Mouse (Mus musculus): ENCODE measurements around the gene Ola1.

Ola1 gene

GRCm38 (mm10) chr2:73218913-73219312 lies at the start of gene Ola1:
TSS of gene Ola1 (minus strand) at chr2:73218924.
- in situ Hi-C loops (cut with MboI, MseI): no loop called here

- in situ Hi-C loops (cut with MboI, MseI): no loop called here
Measured at GRCm38 (mm10) chr2:73268281-73268680, 49.6 kb upstream of the Ola1 start.

GRCm38 (mm10) chr2:73267818-73268217 lies 49.1 kb upstream of the Ola1 start:
- in situ Hi-C loops (cut with MboI, MseI): no loop called here

- in situ Hi-C loops (cut with MboI, MseI): no loop called here
Measured at GRCm38 (mm10) chr2:73267231-73267630, 48.5 kb upstream of the Ola1 start.

- in situ Hi-C loops (cut with MboI, MseI): no loop called here
Measured at GRCm38 (mm10) chr2:73266623-73267022, 47.9 kb upstream of the Ola1 start.

GRCm38 (mm10) chr2:73266011-73266410 lies 47.3 kb upstream of the Ola1 start:
- in situ Hi-C loops (cut with MboI, MseI): no loop called here

- in situ Hi-C loops (cut with MboI, MseI): no loop called here
Measured at GRCm38 (mm10) chr2:73264611-73265195, 46.0 kb upstream of the Ola1 start.

- in situ Hi-C loops (cut with MboI, MseI): no loop called here
Measured at GRCm38 (mm10) chr2:73263794-73264610, 45.3 kb upstream of the Ola1 start.

- in situ Hi-C loops (cut with MboI, MseI): no loop called here
Measured at GRCm38 (mm10) chr2:73263172-73263765, 44.5 kb upstream of the Ola1 start.

- in situ Hi-C loops (cut with MboI, MseI): no loop called here
Measured at GRCm38 (mm10) chr2:73248701-73249100, 30.0 kb upstream of the Ola1 start.

- in situ Hi-C loops (cut with MboI, MseI): no loop called here
Measured at GRCm38 (mm10) chr2:73241299-73241698, 22.6 kb upstream of the Ola1 start.

GRCm38 (mm10) chr2:73231081-73231480 lies 12.4 kb upstream of the Ola1 start:
- in situ Hi-C loops (cut with MboI, MseI): no loop called here

- in situ Hi-C loops (cut with MboI, MseI): no loop called here
Measured at GRCm38 (mm10) chr2:73213871-73214659, 4.7 kb downstream of the Ola1 start.

GRCm38 (mm10) chr2:73213539-73213870 lies 5.2 kb downstream of the Ola1 start:
- in situ Hi-C loops (cut with MboI, MseI): no loop called here

GRCm38 (mm10) chr2:73204328-73204727 lies 14.4 kb downstream of the Ola1 start:
- in situ Hi-C loops (cut with MboI, MseI): no loop called here

- in situ Hi-C loops (cut with MboI, MseI): no loop called here
Measured at GRCm38 (mm10) chr2:73188488-73188887, 30.2 kb downstream of the Ola1 start.

GRCm38 (mm10) chr2:73185185-73185584 lies 33.5 kb downstream of the Ola1 start:
- in situ Hi-C loops (cut with MboI, MseI): no loop called here

GRCm38 (mm10) chr2:73169496-73169895 lies 49.2 kb downstream of the Ola1 start:
- in situ Hi-C loops (cut with MboI, MseI): loop anchor here (5.0 kb wide), 1 partner anchor 118 kb away; no protein-coding TSS in a partner anchor

GRCm38 (mm10) chr2:73167126-73167525 lies 51.6 kb downstream of the Ola1 start:
- in situ Hi-C loops (cut with MboI, MseI): loop anchor here (5.0 kb wide), 1 partner anchor 120 kb away; no protein-coding TSS in a partner anchor

- in situ Hi-C loops (cut with MboI, MseI): loop anchor here (5.0 kb wide), 1 partner anchor 123 kb away; no protein-coding TSS in a partner anchor
Measured at GRCm38 (mm10) chr2:73164666-73165065, 54.1 kb downstream of the Ola1 start.

- in situ Hi-C loops (cut with MboI, MseI): no loop called here
Measured at GRCm38 (mm10) chr2:73160772-73161171, 58.0 kb downstream of the Ola1 start.

- in situ Hi-C loops (cut with MboI, MseI): no loop called here
Measured at GRCm38 (mm10) chr2:73157202-73157601, 61.5 kb downstream of the Ola1 start.
